Mouse (Mus musculus): ENCODE results near the gene Sycp2.
A peak's percentile ranks its signal among the peaks of the same experiment; 100 is the strongest.
"Not testable (repeated sequence)": the region's sequence is repeated elsewhere in the genome, so short reads cannot be mapped to it uniquely, and the experiment has no call there.

The Sycp2 gene

DNA sequence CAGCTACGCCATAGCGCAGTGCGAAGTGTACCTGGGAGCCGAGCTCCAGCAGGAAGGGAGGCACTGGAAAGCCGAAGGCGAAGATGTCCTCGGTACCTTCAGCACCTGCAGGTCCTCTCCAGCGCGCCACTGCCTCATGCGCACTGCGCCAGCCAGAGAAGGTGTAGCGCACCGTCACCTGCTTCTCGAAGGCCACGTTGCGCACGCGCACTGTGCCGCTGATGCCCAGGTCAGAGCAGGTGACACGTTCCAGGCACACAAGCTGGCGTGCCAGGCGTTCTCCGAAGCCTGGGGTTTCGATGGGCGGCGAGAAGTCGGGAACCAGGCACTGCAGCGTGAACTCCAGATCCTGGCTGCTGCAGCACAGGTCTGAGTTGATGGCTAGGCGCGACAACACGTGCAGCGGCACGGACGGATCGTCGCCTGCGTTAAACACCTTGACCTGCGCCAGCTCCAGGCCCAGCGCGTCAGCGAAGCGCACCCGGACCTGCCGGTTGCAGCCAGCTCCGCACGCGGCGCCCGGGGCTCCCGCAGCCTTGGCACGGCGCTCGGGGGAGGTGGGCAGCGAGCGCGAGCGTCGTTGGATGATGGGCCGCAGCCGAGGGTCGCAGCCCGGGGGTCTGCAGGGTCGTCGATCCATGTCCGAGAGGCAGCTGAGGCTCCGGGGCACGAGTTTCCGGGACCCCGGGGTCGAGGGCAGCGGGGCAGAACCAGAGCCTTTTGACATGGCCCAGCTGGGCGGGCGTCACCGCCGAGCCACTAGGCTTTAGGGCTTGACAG, 6.2 kb upstream of the Sycp2 start:
- DNase-seq (ENCODE audit: low read depth, low spot score), result no peak

GRCm38 (mm10) chr2:178413081-178413480, 5.6 kb upstream of the Sycp2 start:
- no peak for DNase-seq (ENCODE audit: low read depth, low spot score)

GRCm38 (mm10) chr2:178412598-178412997, 5.1 kb upstream of the Sycp2 start:
- no peak for DNase-seq (ENCODE audit: low read depth, low spot score)

DNA sequence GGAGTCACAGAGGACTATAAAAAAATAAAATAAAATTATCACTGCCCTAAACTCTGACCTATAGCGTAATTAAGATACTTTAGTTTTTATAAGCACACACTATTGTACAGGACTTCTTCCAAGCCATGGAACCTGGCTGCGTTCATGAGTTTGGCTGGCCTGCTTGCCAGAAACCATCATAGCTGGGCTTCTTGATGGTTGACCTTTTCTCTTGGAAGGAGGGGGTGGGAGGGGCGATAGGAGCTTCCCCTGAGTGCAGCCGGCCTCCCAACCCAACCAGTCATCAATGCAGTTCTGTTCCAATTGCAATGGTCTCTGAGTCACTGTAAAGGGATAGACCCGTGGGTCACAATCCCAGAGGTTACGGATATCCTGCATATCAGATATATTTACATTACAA, 2.8 kb upstream of the Sycp2 start:
- DNase-seq (ENCODE audit: low read depth, low spot score), result no peak

- DNase-seq (ENCODE audit: low read depth, low spot score), result no peak
Observed at GRCm38 (mm10) chr2:178409024-178409423, 1.5 kb upstream of the Sycp2 start.

- no peak for DNase-seq (ENCODE audit: low read depth, low spot score)
Observed at GRCm38 (mm10) chr2:178342597-178342996, 64.9 kb downstream of the Sycp2 start.

DNA sequence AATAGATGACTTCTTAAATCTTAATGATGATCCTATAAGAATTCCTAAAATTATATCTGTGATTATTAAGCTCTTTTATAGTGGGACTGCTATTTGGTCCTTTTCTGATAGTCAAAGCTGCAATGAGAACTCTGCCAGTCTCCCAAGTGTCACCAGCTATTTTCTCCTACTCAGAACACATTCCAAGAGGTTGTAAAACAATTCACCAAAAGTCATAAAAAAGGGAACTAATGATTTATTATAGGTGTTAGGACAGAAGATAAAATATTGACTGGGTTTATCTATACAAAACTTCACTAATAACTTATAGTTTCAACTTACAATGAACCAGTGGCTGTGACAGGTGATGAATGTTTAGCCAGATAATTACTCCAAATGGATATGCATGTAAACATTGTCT, 65.4 kb downstream of the Sycp2 start:
- not testable (repeated sequence) for DNase-seq (ENCODE audit: low read depth, low spot score)

DNA sequence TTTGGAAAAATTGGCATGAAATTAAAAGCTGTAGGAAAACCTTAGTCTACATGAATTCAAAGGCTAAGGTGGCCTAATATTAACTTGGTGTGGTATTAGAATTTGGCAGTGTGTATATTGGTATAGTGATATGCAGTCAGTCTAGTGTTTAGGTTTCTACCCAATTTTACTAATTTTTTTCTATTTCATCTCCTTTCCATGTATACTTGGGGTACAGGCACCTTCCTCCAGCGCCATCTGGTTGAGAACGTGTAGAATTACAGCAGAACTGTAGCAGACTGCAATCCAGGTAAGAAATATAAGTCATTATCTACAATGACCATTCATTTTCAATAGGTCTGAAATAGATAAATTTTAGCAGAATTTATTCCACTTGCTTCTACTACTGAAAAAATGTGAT, 68.4 kb downstream of the Sycp2 start:
- DNase-seq (ENCODE audit: low read depth, low spot score), result no peak

DNA sequence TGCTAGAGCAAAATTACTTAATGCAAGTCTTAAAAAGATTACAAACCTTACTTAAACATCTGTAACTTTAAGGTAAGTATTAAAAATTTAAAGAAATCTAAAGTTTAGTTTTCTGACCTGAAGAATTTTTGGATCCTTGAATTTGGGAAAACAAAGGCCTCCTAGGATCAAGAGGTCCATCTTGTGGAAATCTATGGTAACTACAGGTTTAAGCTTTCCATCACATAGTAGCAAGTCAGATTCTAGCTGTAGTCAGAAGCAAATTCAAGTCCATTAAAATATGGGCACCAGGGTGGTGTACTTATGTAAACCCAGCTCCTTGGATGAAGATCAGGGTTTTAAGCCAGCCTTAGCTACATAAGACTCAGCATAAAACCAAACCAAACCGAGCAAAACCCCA, 69.6 kb downstream of the Sycp2 start:
- DNase-seq (ENCODE audit: low read depth, low spot score), result no peak

DNA sequence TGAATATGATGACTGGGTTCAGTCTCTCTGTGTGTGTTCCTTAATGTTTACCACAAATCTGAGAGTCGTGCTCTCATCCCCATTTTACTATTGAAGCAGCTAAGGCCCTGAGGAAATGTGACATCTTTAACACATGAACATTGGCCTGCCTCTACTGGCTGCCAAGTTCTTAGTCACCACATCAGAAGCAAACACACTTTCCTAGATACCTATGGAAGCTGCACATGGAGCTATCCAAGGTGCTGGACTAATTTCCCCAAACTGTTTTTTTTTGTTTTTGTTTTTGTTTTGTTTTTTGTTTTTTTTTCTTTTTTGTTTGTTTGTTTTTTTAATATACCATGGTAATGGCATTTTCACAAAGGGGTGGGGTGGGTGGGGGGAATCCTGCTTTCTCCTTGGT, 77.5 kb downstream of the Sycp2 start:
- DNase-seq (ENCODE audit: low read depth, low spot score), result no peak

- DNase-seq (ENCODE audit: low read depth, low spot score), result no peak
Observed at GRCm38 (mm10) chr2:178329551-178329950, 77.9 kb downstream of the Sycp2 start.

DNA sequence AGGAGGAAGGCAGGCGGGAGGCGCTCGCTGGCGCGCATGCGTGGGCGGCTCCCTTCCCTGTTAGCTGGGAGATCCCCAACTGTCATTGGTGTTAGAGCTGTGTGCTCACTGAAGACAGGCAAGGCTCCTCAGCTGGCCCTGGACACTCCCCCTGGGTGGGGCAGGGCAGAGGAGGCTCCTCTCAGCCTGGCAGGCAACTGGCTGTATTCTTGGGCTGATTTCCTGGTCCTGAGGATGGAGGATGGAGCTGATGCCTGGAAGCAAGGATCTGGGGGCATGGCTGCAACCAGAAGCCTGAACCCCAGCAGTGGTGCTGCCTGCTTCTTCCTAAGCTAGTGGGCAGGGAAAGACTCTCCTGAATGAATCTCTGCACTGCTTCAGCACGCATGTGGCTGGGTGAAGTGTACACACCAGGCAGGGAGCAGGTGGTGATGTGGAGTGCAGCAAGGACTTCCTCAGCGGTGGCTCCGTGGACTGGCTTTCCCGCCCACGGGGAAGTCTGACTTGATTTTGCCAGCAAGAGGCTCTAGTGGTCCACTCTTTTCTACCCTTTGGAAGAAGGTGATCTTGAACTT, 79.9 kb downstream of the Sycp2 start:
- peak; percentile 9 for DNase-seq (ENCODE audit: low read depth, low spot score)

DNA sequence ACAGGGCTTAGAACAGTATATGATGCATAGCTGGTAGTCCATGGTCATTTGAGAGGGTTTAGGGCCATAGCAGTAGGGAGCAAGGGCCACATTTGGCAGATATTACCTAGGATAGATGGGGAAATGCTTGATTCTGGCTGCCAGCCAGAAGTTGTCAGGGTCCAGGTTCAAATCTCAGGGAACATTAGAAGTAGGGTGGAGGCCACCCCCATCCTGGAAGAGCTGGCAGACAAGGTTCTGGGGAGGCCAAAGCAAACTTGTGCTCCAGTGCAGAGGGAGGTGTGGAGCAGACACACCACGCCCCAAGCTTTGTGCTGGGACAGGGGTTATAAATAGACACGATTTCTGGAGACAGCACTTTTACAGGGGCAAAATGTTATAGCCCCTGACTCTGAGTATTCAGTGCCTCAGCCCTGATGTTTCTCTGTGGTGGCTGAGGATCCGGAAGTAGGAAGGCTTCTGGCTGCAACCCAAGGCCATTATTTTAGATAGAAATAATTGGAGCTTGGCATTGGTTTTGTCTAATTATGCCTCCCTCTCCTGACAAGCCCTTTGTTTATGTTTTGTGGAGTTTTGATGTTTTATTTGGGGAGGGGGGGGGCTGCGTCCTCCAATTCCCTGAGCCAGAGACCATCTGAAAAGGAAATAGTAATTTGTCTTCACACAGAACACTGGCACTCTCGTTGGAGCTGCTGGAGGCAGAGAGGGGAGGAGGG, 80.6 kb downstream of the Sycp2 start:
- no peak for DNase-seq (ENCODE audit: low read depth, low spot score)

GRCm38 (mm10) chr2:178326067-178326466, 81.4 kb downstream of the Sycp2 start:
- DNase-seq (ENCODE audit: low read depth, low spot score), result no peak

GRCm38 (mm10) chr2:178324818-178325217, 82.7 kb downstream of the Sycp2 start:
- no peak for DNase-seq (ENCODE audit: low read depth, low spot score)

DNA sequence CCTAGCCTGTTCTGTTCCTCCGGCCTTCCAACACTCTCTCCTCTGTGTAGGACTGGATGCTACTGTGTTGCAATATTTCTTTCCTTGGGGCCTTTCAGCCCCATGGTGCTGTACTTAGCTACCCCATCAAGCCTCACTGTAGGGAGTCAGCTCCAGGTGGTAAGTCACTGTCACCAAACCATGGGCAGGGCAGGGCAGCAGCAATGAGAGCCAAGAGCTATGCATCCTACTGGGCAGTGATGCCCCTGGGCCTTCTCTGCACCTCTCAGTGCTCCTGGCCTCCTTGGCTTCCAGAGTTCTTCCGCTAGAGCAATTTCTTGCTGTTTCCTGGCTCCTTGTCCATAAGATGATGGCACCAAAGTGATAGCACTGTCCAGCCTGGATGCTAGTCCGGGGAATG, 83.1 kb downstream of the Sycp2 start:
- DNase-seq (ENCODE audit: low read depth, low spot score), result no peak

DNA sequence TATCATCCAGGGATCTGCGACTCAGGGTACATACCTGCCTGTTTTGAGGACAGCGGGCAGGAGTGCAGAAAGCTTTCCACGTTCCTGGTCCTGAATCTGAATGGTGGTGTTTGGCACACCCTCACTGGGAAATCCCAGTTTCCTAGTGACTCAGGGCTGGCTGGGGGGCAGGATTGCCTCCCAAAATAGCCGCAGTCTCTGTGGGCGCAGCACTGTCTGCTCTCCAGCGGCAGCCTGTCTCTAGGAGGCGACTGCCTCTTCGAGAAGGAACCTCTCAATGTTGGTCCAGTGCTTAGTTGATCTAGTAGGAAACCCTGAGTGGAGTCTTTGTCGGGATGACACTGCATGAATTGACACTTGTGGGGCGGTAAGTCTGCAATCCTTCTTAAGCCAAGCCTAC, 86.2 kb downstream of the Sycp2 start:
- no peak for DNase-seq (ENCODE audit: low read depth, low spot score)

DNA sequence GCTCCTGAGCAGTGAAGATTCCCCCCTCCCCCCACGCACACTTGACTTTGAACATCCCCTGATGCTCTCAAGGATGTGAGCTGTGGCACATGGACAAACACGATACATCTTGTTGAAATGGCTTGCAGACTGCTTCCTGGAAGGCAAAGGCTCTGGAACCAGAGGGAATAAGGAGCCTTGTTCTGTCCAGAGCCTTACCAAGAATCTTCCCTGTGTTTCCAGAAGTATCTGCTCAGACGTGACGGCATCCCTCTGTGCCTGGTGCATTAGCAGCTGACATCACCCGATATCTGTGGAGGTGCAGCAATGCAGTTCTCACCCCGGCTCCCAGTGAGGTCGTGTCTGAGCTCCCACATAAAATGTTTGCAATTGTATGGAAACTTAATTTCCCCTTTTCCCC, 87.7 kb downstream of the Sycp2 start:
- DNase-seq (ENCODE audit: low read depth, low spot score), result no peak

DNA sequence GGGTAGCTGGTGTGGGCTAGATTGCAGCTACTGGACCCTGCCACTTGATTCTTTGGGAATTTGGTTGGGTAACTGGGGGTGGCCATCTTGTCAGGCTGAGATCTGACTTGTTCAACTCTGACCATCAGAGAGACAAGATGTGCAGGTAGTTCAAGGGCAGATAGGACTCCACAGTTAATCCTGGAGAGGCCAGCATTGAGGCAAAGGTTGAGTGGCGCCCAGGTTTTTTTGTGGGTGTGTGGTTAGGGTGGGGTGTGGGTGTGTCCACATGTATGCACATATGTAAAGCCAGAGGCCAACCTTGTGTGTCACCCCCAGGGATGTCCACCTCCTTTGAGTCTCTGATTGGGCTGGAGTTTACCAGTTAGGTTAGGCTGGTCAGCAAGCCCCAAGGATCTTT, 91.2 kb downstream of the Sycp2 start:
- no peak for DNase-seq (ENCODE audit: low read depth, low spot score)

GRCm38 (mm10) chr2:178313539-178313938, 93.9 kb downstream of the Sycp2 start:
- DNase-seq (ENCODE audit: low read depth, low spot score), result no peak

DNA sequence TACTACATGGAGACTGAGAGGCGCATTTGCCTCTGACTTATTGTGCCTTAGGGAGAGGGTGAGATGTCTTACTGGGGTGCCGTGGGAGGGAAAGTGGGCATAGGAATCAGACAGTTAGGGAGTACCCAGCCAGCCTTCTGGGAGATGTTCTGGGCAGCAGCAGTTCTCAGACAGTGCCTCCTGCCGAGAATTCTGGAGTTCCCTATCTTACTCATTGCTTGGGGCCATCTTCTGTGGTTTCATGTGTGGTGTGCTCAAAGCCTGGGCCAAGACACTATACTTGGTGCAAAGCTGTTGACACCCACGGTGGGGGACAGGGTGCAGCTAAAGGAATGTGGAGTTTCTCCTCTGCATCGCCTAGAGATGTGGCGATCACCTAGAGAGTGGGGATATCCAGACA, 102.8 kb downstream of the Sycp2 start:
- DNase-seq (ENCODE audit: low read depth, low spot score), result no peak

DNA sequence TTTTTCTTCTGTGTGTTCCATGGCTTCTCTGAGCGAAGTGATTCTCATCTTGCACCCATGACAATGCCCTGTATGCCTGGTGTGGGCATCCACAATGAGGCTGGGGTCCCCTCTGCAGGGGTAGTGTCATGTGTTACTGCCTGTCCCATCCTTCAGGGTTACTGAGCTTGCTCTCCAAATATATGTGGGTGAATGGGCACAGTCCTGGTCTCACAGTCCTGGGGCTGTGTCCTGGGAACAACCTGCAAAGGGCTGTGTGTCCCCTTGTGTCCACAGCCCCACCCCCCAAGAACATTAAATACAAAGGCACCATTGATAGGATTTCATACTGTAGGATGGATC, 103.3 kb downstream of the Sycp2 start:
- DNase-seq (ENCODE audit: low read depth, low spot score), result no peak
